Mouse (Mus musculus): ENCODE data around the gene Plcd3.
A peak's percentile ranks its signal among the peaks of the same experiment; 100 is the strongest.

Gene Plcd3

DNA sequence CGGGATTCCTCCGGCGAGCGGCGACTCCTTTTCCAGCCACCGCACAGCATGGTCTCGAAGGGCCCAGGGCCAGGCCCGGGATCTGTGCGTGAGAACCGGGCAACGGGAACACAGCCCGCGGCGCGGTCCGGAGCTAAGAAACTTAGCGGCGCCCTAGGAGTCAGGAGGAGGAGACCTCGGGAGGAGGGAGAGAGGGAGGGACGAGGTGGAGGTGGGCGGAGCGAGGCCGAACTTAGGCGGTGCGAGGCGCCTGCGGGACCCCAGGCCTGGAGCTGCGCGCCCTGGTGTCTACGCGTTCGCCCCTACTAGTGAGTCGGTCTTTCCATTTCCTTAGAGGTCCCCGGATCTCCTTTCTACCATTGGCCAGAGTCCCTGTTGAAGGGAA lies at the start of gene Plcd3, which contains the start of gene Acbd4:
Gene Plcd3 (minus strand): TSS at position 178 of the 385 bp plus-strand sequence.
Gene Acbd4 (plus strand): TSS at position 202 of the 385 bp plus-strand sequence.
- DNase-seq (ENCODE audit: extremely low read depth, low read depth, low spot score), result no peak

DNA sequence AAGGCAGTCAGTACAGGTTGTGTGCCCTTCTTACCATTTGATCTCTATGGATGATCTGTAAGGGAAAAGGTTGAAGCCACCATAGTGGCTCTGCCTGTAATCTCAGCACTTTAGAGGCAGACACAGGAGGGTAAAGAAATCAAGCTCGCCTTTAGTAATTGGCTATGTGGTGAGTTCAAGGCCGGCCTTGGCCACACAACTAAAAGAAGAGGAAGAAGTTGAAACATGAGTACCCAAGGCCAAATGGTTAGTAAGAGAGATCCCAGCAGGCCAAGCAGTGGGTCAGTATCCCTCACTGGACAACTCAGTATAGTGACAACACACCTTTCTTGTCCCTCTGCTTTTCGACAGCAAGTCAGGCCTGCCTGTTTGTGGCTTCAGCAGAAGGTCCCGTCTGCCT lies 48.3 kb upstream of the Plcd3 start:
- DNase-seq (ENCODE audit: extremely low read depth, low read depth, low spot score), result no peak

DNA sequence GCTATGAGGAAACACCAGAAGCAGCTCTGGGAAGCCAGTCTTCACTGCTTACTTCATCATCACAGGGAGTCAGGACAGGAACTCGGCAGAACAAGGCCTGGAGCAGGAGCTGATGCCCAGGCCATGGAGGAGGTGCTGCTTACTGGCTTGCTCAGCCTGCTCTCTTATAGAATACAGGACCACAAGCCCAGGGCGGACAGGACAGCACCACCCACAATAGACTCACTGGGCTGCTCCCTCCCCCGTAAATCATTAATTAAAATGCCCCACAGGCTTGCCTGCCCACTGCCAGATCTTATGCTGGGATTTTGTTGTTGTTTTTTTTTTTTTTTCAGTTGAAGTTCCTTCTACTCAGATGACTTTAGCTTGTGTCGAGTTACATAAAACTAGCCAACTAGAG lies 46.3 kb upstream of the Plcd3 start:
- DNase-seq (ENCODE audit: extremely low read depth, low read depth, low spot score), result peak; percentile 31

DNA sequence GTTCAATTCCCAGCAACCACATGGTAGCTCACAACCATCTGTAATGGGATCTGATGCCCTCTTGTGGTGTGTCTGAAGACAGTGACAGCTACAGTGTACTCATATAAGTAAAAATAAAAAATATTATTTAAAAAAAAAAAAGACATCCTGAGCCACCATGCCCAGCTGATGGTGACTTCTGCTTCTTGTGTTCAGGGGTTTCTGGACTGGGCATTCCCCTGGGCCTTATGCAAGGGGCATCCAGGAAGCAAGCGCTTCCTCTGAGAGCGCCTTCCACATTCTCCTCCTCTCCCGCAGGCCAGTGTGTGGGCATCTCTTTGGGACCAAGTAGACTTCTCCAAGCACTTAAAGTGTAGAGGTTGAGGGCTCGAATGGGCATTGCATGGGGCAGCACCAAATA lies 44.9 kb upstream of the Plcd3 start:
- no peak for DNase-seq (ENCODE audit: extremely low read depth, low read depth, low spot score)

DNA sequence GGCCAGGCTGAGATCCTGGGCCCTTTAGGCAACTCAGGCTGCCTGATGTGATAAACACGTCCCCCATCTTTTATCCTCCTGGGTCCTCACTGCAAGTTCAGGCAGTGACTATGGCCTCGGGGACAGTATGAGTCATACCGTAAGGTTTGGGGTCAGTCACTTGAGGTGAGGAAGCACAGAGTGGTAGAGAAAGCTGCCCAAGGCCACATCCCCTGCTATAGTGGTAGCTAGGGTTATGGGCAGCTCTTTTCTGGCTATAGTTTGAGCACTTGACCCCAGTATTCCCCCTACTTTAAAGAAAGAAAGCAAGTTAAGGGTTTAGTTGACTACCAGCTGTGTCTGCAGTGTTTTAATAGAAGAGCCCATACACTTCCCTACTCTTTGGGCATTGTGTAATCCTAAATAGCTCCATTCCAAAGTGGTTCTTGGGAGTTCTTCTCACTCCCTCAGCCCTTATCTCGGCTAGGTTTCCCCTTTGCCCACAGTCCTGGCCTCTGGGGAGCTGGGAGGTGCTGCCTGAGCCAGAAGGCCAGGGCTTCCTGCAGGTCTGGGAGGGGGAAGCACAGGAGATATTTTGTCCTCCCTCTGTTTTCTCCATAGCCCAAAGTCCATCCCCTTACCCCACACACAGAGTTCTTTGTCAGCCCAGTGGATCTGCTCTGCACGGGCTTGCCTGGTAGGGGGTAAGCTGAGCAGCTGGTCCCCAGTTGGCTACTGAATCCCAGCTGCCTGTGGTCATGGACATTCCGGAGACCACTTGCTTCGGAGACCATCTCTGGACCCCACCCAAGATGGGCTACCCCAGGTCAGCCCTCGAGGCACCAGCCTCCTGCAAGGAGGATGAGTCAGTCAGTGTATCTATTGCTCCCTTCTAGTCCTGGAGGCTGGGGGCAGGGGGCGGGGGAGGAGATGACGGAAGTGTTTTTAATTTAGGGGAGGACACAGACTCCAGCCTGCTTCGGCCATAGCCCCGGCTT lies 43.1 kb upstream of the Plcd3 start:
- no peak for DNase-seq (ENCODE audit: extremely low read depth, low read depth, low spot score)

DNA sequence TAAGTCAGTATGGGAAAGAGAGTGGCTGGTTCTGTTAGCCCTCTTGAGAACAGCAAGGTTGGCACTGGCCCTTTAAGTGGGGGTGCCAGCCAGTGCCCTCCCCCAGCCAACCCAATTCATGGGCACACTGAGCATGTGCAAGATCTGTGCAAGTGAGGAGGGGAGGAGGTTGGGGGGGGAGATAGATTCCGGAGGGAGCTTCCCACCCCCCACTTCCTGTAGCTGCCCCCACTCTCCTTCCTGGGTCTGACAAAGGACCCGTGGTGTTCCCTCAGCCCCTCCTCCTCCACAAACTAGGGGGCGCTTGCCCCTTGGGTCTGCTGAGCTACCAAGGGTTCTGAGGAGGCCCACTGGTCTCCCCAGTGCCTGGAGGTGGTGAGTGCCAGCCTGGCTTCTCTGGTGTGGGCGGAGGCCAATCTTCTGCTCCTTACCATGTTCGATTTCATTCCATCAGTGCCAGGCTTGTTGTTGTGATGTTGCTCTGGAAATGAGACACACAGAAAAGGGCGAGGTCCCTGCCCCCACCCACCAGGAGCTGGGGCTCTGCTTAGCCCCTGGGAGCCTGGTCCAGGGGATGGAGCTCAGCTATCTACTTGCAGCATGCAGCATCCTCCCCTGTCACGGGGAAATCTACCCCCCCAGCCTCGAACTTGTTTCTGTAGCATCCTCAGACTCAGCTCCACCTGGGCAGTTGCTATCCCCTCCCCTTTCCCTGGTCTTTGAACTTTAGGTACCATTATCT lies 41.2 kb upstream of the Plcd3 start:
- DNase-seq (ENCODE audit: extremely low read depth, low read depth, low spot score), result no peak

DNA sequence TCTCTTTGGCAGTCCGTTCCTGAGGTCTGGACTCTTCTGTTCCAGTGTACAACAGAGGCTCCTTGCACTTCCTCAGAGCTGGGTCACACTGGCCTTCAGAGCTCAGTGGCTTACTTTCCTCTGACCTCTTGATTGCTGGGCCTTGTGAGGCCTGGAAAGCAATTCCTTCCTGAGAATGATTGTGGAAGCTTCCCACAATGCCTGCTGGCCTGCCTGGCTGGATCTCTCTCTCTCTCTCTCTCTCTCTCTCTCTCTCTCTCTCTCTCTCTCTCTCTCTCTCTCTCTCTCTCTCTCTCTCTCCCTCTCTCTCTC lies 40.4 kb upstream of the Plcd3 start:
- DNase-seq (ENCODE audit: extremely low read depth, low read depth, low spot score), result no peak

DNA sequence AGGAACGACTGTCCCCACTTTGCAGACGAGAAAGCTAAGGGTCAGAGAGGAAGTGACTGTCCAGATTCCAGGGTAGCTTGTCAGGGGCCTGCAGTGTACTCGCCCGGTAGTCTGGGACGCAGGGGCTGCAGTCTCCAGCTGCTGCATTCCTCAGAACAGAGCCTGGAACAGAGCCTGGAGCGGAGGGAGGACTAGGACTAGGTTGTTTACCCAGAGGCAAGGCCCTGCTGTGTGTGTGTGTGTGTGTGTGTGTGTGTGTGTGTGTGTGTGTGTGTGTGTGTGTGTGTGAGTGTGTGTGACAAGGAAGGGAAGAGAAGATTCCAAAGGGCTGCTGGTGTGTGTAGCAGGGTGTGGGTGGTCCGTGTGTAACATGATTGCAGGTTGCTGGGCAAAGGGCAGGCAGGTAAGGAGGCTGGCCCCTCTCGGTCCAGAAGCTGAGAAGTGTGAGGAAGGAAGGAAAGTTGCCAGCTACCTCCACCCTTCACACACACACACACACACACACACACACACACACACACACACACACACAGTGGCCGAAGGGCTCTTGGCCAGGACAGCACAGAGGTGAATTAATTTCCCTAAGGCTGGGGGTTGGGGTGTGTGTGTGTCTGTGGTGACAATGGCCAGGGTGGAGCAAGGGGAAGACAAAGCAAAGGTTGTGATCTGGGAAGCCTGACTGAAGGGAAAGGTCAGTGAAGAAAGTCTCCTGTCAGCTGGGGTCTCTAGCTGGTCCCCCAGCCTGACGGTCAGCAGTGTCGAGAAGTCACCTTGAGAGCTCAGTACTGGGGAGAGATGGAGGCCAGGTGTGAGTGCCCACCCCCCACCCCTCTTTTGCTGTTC lies 39.9 kb upstream of the Plcd3 start:
- no peak for DNase-seq (ENCODE audit: extremely low read depth, low read depth, low spot score)

DNA sequence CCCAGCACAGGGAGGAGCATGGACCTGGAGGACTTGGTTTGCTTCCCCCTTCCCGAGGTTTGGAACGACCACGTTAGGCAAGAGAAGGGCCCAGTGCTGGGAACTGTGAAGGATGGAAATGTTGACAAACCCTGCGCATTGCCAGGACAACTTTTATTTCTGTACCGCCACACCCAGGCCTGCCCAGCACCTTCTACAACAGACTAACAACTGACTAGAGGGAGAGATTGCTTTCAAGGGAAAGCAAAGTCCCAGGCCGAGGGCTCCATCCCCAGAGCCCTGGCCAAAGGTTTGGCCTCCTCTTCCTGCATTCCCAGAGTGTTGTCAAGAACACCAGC lies 39.3 kb upstream of the Plcd3 start:
- no peak for DNase-seq (ENCODE audit: extremely low read depth, low read depth, low spot score)

DNA sequence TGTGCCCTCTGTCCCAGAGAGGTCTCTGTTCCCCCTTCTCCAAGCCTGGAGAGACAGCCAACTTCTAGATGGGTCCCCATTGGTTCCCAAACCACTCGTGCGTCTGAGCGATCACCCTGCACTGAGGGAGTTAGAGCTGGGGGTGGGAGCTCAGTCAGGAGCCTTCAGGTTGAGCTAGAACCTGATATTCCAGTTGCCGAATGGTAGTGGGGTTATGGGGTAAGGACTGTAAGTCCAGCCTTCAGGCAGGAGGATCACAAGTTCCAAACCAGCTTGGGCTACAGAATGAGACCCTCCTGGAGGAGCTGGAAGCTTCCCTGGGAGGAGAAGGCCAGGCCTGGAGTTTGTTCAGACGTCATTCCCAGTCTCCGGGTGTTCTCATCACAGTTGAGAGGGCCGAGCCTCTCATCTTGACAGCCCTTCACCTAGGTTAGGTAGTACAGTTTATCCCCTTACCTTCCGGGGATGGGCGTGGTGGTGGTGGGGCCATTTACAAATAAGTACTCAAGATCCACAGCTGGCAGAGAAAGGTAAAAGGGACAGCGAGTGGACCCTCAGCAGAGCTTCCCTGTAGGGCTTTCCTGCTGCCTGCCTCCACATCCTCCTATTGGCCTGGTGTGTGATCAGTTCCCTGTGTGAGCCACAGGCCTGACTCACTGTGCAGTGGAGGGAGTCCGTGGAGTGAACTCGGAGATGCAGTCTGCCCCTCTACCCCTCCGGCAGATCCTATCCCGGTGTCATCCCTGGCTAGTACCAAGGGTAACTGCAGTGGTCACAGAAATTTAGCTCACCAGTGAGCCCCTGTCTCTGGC lies 38.7 kb upstream of the Plcd3 start:
- DNase-seq (ENCODE audit: extremely low read depth, low read depth, low spot score), result no peak

DNA sequence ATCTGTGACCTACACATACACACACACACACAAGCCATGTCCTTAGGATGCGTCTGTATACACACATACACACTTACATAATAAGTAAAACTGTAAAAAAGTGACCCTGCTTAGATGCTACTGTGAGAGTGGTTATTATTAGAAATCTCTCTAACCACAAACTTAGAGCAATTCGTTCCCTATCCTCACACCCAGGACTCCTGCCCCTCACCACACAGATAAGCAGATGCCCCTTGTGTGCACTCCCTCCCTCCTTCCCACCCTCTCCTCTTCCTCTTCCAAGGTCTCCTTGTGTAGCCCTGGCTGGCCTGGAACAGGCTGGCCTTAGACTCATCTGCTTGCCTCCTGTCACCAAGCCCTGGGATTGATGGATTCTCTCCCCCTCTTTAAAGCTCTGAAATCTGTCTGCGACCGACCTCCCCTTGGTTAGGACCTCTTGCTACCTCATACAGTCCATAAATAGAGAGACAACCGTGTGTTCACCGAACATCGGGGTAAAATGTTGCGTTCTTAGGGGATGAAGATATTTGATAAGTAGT lies 34.6 kb upstream of the Plcd3 start:
- DNase-seq (ENCODE audit: extremely low read depth, low read depth, low spot score), result no peak

DNA sequence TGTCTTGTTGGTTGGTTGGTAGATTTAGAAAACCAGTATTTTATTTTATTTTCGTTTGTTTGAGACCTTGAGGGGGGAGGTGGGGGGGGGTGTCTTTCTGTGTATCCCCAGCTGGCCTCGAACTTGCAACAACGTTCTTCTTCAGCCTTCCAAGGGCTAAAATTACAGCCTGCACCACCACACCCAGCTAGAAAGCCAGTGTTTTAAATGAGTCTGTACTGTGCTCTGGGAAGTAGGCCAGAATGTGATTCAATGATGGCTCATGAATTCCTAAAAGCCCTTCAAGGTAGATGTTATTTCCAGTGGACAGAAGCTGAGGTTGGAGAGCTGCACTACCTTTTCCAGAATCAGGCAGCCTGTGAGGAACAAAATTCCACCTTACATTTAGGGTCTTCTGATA lies 32.8 kb upstream of the Plcd3 start:
- no peak for DNase-seq (ENCODE audit: extremely low read depth, low read depth, low spot score)

DNA sequence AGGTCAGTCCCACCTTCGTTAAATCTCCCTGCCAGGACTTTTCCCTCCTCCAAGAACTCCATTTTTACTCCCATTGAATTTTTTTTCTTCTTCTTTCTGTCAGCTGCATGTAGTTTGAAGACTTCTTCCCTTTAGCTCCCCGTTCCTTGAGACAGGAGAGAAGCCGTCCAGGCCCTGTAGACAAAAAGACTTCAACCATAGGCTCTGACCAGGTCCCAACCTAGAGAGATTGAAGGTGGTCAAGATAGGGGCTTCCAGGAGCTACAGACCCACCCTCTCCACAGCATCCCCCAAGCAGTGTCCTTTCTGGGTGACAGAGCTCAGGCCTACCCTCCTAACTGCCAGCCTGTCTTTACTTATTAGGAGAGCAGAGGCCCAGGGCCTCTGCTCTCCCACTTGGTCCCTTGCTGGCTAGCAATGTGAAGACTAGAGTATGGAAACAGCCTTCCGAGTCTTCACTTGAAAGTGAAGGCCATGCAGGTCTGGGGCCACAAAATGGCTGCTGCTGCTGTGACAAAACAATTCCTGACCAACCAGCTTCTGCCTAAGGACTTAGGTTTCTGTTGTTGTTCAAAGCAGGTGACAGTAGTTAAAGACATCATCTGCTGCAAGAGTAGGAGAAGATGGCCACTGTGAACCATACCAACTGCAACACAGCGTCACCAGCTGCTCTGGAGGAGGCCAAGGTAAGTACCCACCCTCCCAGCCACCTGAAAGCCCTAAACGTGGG lies 32.2 kb upstream of the Plcd3 start:
- DNase-seq (ENCODE audit: extremely low read depth, low read depth, low spot score), result no peak

DNA sequence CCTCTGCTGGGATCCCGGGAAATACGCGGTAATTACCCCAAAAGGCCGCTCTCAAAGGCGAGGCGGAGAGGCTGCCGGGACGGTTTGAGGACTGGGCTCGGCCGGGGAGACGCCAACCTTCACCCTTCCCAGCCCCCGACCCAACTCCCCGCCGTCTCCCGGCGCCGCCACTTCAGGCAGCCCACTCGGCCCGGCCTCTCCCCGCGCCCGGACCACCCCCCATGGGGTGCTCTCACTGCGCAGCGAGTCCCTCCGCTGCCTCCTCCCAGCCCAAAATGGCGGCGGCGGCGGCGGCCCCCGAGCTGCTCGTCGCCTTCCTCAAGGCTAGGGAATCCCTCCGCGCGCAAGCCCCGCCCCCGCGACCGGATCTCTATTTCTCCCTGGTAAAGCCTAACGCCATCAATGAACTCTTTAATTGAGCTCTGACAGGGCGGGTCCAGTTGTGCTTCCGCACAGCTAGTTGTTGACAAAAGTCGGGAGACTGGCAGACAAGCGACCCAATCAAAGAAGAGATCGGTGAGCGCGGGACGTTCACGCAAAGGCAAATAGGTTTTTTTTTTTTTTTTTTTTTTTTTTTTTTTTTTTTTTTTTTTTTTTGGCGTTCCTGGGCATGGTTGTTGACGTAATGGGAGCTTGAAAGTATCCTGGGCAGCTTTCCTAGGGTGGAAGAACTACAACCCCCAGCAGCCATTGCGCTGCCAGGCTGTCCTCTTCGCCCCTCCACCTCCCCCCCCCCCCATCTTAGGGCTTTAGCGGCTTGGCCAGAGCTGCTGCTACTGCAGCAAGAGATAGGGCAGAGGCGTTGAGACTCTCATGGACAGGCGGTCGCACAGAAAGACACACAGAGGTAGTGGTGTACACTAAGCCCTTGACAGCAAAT lies 31.4 kb upstream of the Plcd3 start:
- peak; percentile 99 for DNase-seq (ENCODE audit: extremely low read depth, low read depth, low spot score)

DNA sequence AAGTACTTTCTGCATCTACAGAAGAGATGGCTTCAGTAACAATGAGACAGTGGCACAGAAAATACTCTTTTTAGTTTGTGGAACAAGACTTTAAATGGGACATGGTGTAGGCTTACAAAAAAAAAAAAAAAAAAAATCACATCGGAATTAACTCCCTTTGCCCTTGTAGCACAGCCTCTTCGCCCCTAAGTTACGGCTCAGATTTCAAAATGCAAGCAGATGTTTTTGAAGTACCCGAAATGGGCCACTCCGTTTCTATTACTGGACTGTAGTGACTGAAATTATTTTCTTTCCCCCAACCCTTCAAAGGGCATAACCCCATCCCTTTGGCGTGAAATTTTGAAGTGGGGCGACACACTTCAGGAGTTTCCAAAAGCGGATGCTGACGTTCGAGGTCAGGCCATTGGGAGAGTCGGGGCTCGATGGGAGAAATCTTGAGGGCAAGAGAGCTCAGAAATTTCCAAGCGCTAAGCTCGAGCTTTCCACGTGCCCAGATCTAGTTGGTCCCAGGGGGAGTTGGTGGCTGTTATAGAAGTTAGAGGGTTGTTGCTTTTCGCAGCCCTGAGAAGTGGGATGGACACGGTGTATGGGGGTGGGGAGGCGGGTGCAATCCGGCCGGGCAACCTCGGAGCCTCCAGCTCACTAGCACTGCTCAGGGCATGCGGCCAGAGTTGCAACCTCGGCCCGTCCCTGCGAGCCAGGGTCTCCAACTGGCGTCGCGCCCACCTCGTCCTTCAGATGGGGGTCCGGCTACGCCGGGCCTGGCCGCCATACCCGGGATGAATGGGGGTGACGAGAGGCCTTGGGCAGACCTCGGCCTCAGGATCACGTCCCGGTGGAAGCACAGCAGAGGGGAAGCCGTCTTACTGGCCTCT lies 30.5 kb upstream of the Plcd3 start, which contains the start of gene Hexim2:
Gene Hexim2 (plus strand): TSS at position 729 of the 875 bp plus-strand sequence.
- DNase-seq (ENCODE audit: extremely low read depth, low read depth, low spot score), result no peak

DNA sequence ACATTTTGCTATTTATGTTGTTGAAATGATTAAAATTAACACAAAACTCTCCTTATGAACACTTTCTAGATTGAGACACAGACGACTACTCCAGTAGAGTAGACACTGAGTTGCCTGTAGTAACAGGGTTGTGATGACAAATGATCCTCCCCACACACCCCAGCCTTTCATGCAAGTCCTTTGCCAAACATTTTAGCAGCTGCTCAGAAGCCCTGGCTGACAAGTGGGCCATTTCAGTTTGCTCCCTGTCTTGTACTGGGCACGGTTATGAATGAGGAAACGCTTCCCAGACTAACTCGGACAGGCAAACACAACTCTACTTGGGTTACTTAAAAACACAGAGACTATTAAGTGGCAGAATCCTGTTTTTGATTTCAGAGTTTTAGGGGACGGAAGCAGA lies 18.9 kb upstream of the Plcd3 start:
- DNase-seq (ENCODE audit: extremely low read depth, low read depth, low spot score), result no peak

DNA sequence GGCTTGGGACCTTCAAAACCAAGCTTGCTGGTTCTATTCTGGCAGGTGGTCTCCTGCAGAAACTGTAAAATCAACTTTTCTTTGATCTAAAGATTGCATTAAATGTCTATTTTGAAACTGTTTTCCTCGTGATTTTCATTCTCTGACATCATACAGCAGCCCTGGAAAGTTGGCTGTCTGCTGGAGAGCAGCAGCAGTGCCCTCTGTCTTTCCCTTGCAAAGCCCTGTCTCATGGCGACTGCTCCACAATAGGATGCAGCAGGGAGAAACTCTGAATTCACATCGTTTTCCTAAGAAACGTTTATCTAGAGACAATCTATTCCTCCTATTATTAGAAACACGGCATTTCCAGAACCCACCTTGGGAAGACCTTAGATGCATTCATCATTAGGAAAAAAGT lies 18.2 kb upstream of the Plcd3 start:
- no peak for DNase-seq (ENCODE audit: extremely low read depth, low read depth, low spot score)

DNA sequence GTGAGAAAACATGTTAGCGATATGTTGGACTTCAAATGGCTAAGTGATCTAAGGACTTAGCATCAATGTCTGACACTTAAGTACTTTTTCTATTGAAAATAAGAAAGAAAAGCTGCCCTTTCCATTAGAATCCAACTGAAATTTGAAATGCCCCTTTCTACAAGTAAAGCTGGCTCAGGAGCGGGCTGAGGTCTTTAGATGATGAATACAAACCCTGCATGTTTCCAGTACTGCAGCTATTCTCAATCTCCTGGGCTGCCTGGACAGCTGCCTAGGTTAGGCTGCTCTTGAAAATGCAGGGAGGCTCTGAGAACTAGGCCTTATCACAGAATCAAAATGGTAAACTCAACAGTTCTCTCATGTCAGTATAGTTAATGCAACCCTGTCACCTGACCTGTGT lies 17.4 kb upstream of the Plcd3 start:
- DNase-seq (ENCODE audit: extremely low read depth, low read depth, low spot score), result no peak
